Mouse (Mus musculus) gastrocnemius, adult 8-10 months (tissue): ENCODE data around the gene Rbbp7. TPM values are rescaled to one million over a fixed set of nuclear protein-coding genes. Genes with fewer than 3 reads are reported as not detected.

Experiments
- DNase-seq, 2 experiments: peaks; one replicate each; pipeline ENCODE4 v3.0.0; 2022; ENCODE audit warnings: low spot score in 2 of 2
- total RNA-seq, 4 experiments: library from RNA; stranded (reverse); gene quantifications; 2 replicates each; pipeline ENCODE4 v1.2.4; 2022

Gene Rbbp7
- total RNA-seq, 4 experiments from 2014 or later, result 83.0 to 90.3 (median 86.6) TPM

DNA sequence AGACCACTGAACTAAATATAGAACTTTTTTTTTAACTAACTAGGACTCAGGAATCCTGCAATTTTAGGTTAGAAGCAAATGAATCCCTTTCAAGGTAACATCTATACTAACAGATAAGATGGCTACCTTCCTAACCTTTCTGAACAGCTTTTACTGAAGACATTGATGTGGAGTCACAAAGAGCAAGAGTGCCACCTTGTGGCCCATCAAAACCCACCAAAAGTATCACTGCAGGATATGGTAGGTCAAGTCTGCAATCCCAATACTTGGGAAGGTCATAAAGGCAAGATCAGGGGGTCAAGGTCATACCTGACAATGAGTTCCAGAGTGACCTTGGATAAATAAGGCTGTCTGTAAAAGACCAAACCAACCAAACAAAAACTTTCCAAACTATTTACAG, 40.2 kb downstream of the Rbbp7 start:
- DNase-seq, result peak; percentile 3 to 12

DNA sequence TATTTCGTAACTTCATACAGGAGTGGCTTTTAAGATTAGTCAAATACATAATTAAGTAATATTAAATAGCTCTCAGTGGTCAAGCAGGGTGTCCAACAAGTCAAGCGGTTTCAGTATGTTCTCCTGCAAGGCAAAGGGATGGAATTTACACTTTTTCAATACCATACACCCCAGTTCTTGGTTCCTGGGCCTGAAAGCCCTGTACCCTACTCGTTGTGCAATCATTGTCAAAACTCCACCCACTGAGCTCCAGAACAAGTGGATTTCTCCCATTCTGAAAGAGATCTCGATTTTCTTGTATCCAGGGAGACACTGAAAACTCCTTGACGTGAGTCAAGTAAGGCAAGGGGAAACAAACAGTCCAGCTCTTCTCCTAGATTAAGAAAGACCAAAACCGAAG, 67.8 kb downstream of the Rbbp7 start:
- DNase-seq, result no peak

Other genes starting within 250 kb of the Rbbp7 start
- under 1 TPM; 0.41 to 0.88 (median 0.83) TPM for gene Reps2, start 116.8 kb upstream of the Rbbp7 start, total RNA-seq
- 10 to 100 TPM in 1 of 4 experiments, 1 to 10 TPM in 3; 7.1 to 10.9 (median 7.8) TPM for gene Txlng, start 69.1 kb downstream of the Rbbp7 start, total RNA-seq
- 10 to 100 TPM; 21.8 to 30.5 (median 24.9) TPM for gene Syap1, start 128.0 kb downstream of the Rbbp7 start, total RNA-seq
- gene Ctps2, start 140.8 kb downstream of the Rbbp7 start, total RNA-seq, result 1 to 10 TPM; 2.5 to 8.2 (median 5.4) TPM
- gene S100g, start 204.2 kb downstream of the Rbbp7 start, total RNA-seq, result under 1 TPM in 1 of 4 experiments, not detected in 3; 0.94 TPM